Mouse (Mus musculus) ES-Bruce4 (cell line): ENCODE results near the gene Mapkap1.

Experiments used
- CTCF ChIP-seq: IDR thresholded peaks from one replicate; pipeline ENCODE4 v1.8.1; 2011; ENCODE audit warnings: low read depth, low read length
- POLR2A ChIP-seq: IDR thresholded peaks from one replicate; pipeline ENCODE4 v1.8.1; 2011; ENCODE audit warnings: low read length; ENCODE audit not compliant: insufficient read depth

- TF ChIP-seq CTCF (no peak), POLR2A (no peak)
These were observed 128.4 kb downstream of the Mapkap1 start for GRCm38 (mm10) chr2:34534996-34535395.
